Mouse (Mus musculus): Measurements from ENCODE around the gene Lhpp. TPM values are rescaled to one million over a fixed set of nuclear protein-coding genes. Genes with fewer than 3 reads are reported as not detected.
A peak's percentile ranks its signal among the peaks of the same experiment; 100 is the strongest.

Lhpp gene
- polyA plus RNA-seq, 1 experiment from 2014 or later = 23.7 TPM

- H3K4me1 ChIP-seq (ENCODE audit: control insufficient read depth, insufficient read depth, low read length) = peaks cover 47% of the 10 kb centered on the region
Measured at GRCm38 (mm10) chr7:132712956-132713355, 102.5 kb downstream of the Lhpp start.

GRCm38 (mm10) chr7:132713483-132714126 is 103.2 kb downstream of the Lhpp start:
- H3K4me2 ChIP-seq (ENCODE audit: low read depth, low read length) = peak overlapping the region; percentile 38
- H3K9ac ChIP-seq (ENCODE audit: low read length) = peak overlapping the region; percentile 73
- WGBS = 35% methylated on average over 8 of the region's 8 CpGs
- no peak overlapping the region for H3K4me3 ChIP-seq (ENCODE audit: low read length)
- H3K36me3 ChIP-seq (ENCODE audit: control insufficient read depth, insufficient read depth) = peaks cover 4% of the 10 kb centered on the region
- peak overlapping the region; percentile 100 for H3K27ac ChIP-seq (ENCODE audit: low read length)
- ATAC-seq (replicated peaks; ENCODE audit: extremely low read depth, insufficient read depth, low FRiP score) = no peak
- H3K27me3 ChIP-seq (ENCODE audit: control insufficient read depth, insufficient read depth, low read length) = no peaks in the 10 kb centered on the region
- peaks cover 47% of the 10 kb centered on the region for H3K4me1 ChIP-seq (ENCODE audit: control insufficient read depth, insufficient read depth, low read length)
- no peaks in the 10 kb centered on the region for H3K9me3 ChIP-seq (replicated peaks; ENCODE audit: control insufficient read depth, low read length)

More at GRCm38 (mm10) chr7:132712956-132713355, 102.5 kb downstream of the Lhpp start:
- Histone ChIP-seq H3K27me3 (ENCODE audit: control insufficient read depth, insufficient read depth, low read length) (no peaks in the 10 kb centered on the region), H3K9me3 (replicated peaks; ENCODE audit: control insufficient read depth, low read length) (no peaks in the 10 kb centered on the region), H3K4me3 (ENCODE audit: low read length) (no peak overlapping the region), H3K4me2 (ENCODE audit: low read depth, low read length) (no peak overlapping the region), H3K9ac (ENCODE audit: low read length) (peak overlapping the region; percentile 73), H3K27ac (ENCODE audit: low read length) (peak overlapping the region; percentile 100), H3K36me3 (ENCODE audit: control insufficient read depth, insufficient read depth) (peaks cover 4% of the 10 kb centered on the region)
- 67% methylated on average over 7 of the region's 7 CpGs for WGBS
- no peak for ATAC-seq (replicated peaks; ENCODE audit: extremely low read depth, insufficient read depth, low FRiP score)

- Histone ChIP-seq H3K4me2 (ENCODE audit: low read depth, low read length) (peak overlapping the region; percentile 38), H3K27me3 (ENCODE audit: control insufficient read depth, insufficient read depth, low read length) (no peaks in the 10 kb centered on the region), H3K36me3 (ENCODE audit: control insufficient read depth, insufficient read depth) (peaks cover 4% of the 10 kb centered on the region), H3K9ac (ENCODE audit: low read length) (peak overlapping the region; percentile 73), H3K9me3 (replicated peaks; ENCODE audit: control insufficient read depth, low read length) (no peaks in the 10 kb centered on the region), H3K27ac (ENCODE audit: low read length) (peak overlapping the region; percentile 100), H3K4me1 (ENCODE audit: control insufficient read depth, insufficient read depth, low read length) (peaks cover 47% of the 10 kb centered on the region), H3K4me3 (ENCODE audit: low read length) (no peak overlapping the region)
- peak; percentile 90 for ATAC-seq (replicated peaks; ENCODE audit: extremely low read depth, insufficient read depth, low FRiP score)
- WGBS = 11% methylated on average over 6 of the region's 6 CpGs
Measured at GRCm38 (mm10) chr7:132714236-132714923, 103.9 kb downstream of the Lhpp start.

DNA sequence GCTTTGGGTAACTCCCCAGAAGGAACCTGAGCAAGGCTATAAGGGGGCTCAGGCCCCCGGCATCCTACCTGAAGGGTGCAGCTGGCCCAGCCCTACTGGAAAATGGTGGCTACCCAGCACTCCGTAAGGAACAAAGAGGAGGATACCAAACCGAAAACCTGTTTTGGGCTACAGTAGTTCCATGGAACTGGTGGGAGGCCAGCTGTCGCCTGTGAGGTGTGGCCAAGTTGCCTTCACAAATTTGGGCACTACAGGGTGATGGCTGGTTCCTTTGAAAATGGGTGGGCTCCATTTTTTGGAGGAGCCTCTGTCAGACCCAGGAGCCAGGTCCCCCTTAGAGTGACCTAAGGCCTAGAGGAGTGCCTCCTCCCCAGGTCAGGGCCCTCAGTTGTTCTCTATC is 104.8 kb downstream of the Lhpp start:
- Histone ChIP-seq H3K9ac (ENCODE audit: low read length) (peak overlapping the region; percentile 53), H3K4me3 (ENCODE audit: low read length) (no peak overlapping the region), H3K4me2 (ENCODE audit: low read depth, low read length) (no peak overlapping the region), H3K27ac (ENCODE audit: low read length) (peak overlapping the region; percentile 100), H3K4me1 (ENCODE audit: control insufficient read depth, insufficient read depth, low read length) (peaks cover 47% of the 10 kb centered on the region), H3K36me3 (ENCODE audit: control insufficient read depth, insufficient read depth) (peaks cover 4% of the 10 kb centered on the region), H3K27me3 (ENCODE audit: control insufficient read depth, insufficient read depth, low read length) (no peaks in the 10 kb centered on the region), H3K9me3 (replicated peaks; ENCODE audit: control insufficient read depth, low read length) (no peaks in the 10 kb centered on the region)
- WGBS = 90% methylated on average over 4 of the region's 4 CpGs
- no peak for ATAC-seq (replicated peaks; ENCODE audit: extremely low read depth, insufficient read depth, low FRiP score)

- Histone ChIP-seq H3K27ac (ENCODE audit: low read length) (no peak overlapping the region), H3K4me3 (ENCODE audit: low read length) (no peak overlapping the region), H3K27me3 (ENCODE audit: control insufficient read depth, insufficient read depth, low read length) (no peaks in the 10 kb centered on the region), H3K4me1 (ENCODE audit: control insufficient read depth, insufficient read depth, low read length) (peaks cover 32% of the 10 kb centered on the region), H3K4me2 (ENCODE audit: low read depth, low read length) (no peak overlapping the region), H3K36me3 (ENCODE audit: control insufficient read depth, insufficient read depth) (peaks cover 4% of the 10 kb centered on the region), H3K9me3 (replicated peaks; ENCODE audit: control insufficient read depth, low read length) (no peaks in the 10 kb centered on the region), H3K9ac (ENCODE audit: low read length) (no peak overlapping the region)
- no peak for ATAC-seq (replicated peaks; ENCODE audit: extremely low read depth, insufficient read depth, low FRiP score)
- 94% methylated on average over 4 of the region's 4 CpGs for WGBS
Measured at GRCm38 (mm10) chr7:132719570-132719969, 109.1 kb downstream of the Lhpp start.

GRCm38 (mm10) chr7:132720562-132720961 is 110.1 kb downstream of the Lhpp start:
- Histone ChIP-seq H3K4me3 (ENCODE audit: low read length) (no peak overlapping the region), H3K27me3 (ENCODE audit: control insufficient read depth, insufficient read depth, low read length) (no peaks in the 10 kb centered on the region), H3K36me3 (ENCODE audit: control insufficient read depth, insufficient read depth) (no peaks in the 10 kb centered on the region), H3K9ac (ENCODE audit: low read length) (no peak overlapping the region), H3K4me2 (ENCODE audit: low read depth, low read length) (no peak overlapping the region), H3K4me1 (ENCODE audit: control insufficient read depth, insufficient read depth, low read length) (peaks cover 27% of the 10 kb centered on the region), H3K27ac (ENCODE audit: low read length) (no peak overlapping the region), H3K9me3 (replicated peaks; ENCODE audit: control insufficient read depth, low read length) (no peaks in the 10 kb centered on the region)
- ATAC-seq (replicated peaks; ENCODE audit: extremely low read depth, insufficient read depth, low FRiP score) = no peak
- WGBS = 76% methylated on average over 8 of the region's 8 CpGs

- H3K9me3 ChIP-seq (replicated peaks; ENCODE audit: control insufficient read depth, low read length) = no peaks in the 10 kb centered on the region
- H3K4me3 ChIP-seq (ENCODE audit: low read length) = no peak overlapping the region
- H3K36me3 ChIP-seq (ENCODE audit: control insufficient read depth, insufficient read depth) = no peaks in the 10 kb centered on the region
- H3K4me2 ChIP-seq (ENCODE audit: low read depth, low read length) = no peak overlapping the region
- no peaks in the 10 kb centered on the region for H3K27me3 ChIP-seq (ENCODE audit: control insufficient read depth, insufficient read depth, low read length)
- no peak overlapping the region for H3K9ac ChIP-seq (ENCODE audit: low read length)
- 79% methylated on average over 12 of the region's 12 CpGs for WGBS
- ATAC-seq (replicated peaks; ENCODE audit: extremely low read depth, insufficient read depth, low FRiP score) = 0 out of 2 replicates have a peak, but pooled peaks have one; percentile 10
- H3K27ac ChIP-seq (ENCODE audit: low read length) = peak overlapping the region; percentile 77
- peaks cover 28% of the 10 kb centered on the region for H3K4me1 ChIP-seq (ENCODE audit: control insufficient read depth, insufficient read depth, low read length)
Measured at GRCm38 (mm10) chr7:132722401-132723370, 112.2 kb downstream of the Lhpp start.

GRCm38 (mm10) chr7:132723906-132724305 is 113.5 kb downstream of the Lhpp start:
- Histone ChIP-seq H3K4me3 (ENCODE audit: low read length) (no peak overlapping the region), H3K36me3 (ENCODE audit: control insufficient read depth, insufficient read depth) (no peaks in the 10 kb centered on the region), H3K27ac (ENCODE audit: low read length) (peak overlapping the region; percentile 77), H3K4me2 (ENCODE audit: low read depth, low read length) (no peak overlapping the region), H3K27me3 (ENCODE audit: control insufficient read depth, insufficient read depth, low read length) (no peaks in the 10 kb centered on the region), H3K4me1 (ENCODE audit: control insufficient read depth, insufficient read depth, low read length) (peaks cover 32% of the 10 kb centered on the region), H3K9me3 (replicated peaks; ENCODE audit: control insufficient read depth, low read length) (no peaks in the 10 kb centered on the region), H3K9ac (ENCODE audit: low read length) (no peak overlapping the region)
- peak; percentile 89 for ATAC-seq (replicated peaks; ENCODE audit: extremely low read depth, insufficient read depth, low FRiP score)
- WGBS = 49% methylated on average over 11 of the region's 11 CpGs
